In genomic region chr12:112257691-112258090, GRCm38 (mm10) we compare ENCODE assay signal across 23 mouse cellular contexts.
DNase-seq lines count a peak whose midpoint lies in the region; ATAC-seq and TF ChIP-seq lines count a peak whose summit lies in the region.
"Had no signal": no experiment of that assay in that cellular context is flagged by ENCODE, and none has a peak within 500 bp of the region (broad histone marks: within the 10 kb centered on the region; RNA-seq: fewer than 3 reads in every experiment).

No protein-coding gene starts in this region.

- no peak for ATAC-seq in forebrain, embryonic 15.5 days (replicated peaks)
- ATAC-seq: activated CD4-positive, CD25-positive, alpha-beta regulatory T cell, adult 4 months; CD4-positive, CD25-positive, alpha-beta regulatory T cell, adult 4 months; forebrain, embryonic 14.5 days; forebrain, postnatal 0 days; Patski had no signal

- no peak overlapping the region for H3K9ac ChIP-seq in forebrain, embryonic 15.5 days (replicated peaks)
- H3K9ac ChIP-seq: embryonic facial prominence, embryonic 12.5 days; forebrain, embryonic 12.5 days; forebrain, postnatal 0 days had no signal

- 0 out of 2 replicates have a peak overlapping the region, but pooled peaks have one; percentile 36 for H3K27ac ChIP-seq in forebrain, embryonic 10.5 days
- no peak overlapping the region for H3K27ac ChIP-seq in forebrain, embryonic 15.5 days (replicated peaks)
- H3K27ac ChIP-seq: embryonic facial prominence, embryonic 10.5 days; embryonic facial prominence, embryonic 12.5 days; forebrain, embryonic 12.5 days had no signal

- TF ChIP-seq POLR2A in lung, adult 2 months (IDR thresholded peaks at IDR 0.05; ENCODE audit: borderline replicate concordance, extremely low read depth, low read depth, low read length), result no peak

- H3K36me3 ChIP-seq in forebrain, embryonic 10.5 days (replicated peaks), result no peaks in the 10 kb centered on the region
- no peaks in the 10 kb centered on the region for H3K36me3 ChIP-seq in forebrain, embryonic 15.5 days
- H3K36me3 ChIP-seq: embryonic facial prominence, embryonic 10.5 days; embryonic facial prominence, embryonic 12.5 days; forebrain, embryonic 12.5 days; G1E had no signal

- H3K27me3 ChIP-seq in forebrain, embryonic 10.5 days (ENCODE audit: poor library complexity, severe bottlenecking), result peaks cover 17% of the 10 kb centered on the region
- no peaks in the 10 kb centered on the region for H3K27me3 ChIP-seq in forebrain, embryonic 15.5 days
- H3K27me3 ChIP-seq: forebrain, embryonic 12.5 days had no signal

- H3K4me1 ChIP-seq in forebrain, embryonic 10.5 days, result peaks cover 15% of the 10 kb centered on the region
- H3K4me1 ChIP-seq in forebrain, embryonic 15.5 days, result peaks cover 19% of the 10 kb centered on the region
- no peaks in the 10 kb centered on the region for H3K4me1 ChIP-seq in lung, adult 2 months (ENCODE audit: control insufficient read depth, insufficient read depth, low read length)
- H3K4me1 ChIP-seq: embryonic facial prominence, embryonic 12.5 days had no signal

- no peak overlapping the region for H3K4me3 ChIP-seq in forebrain, embryonic 10.5 days
- H3K4me3 ChIP-seq in forebrain, embryonic 15.5 days, result no peak overlapping the region
- H3K4me3 ChIP-seq in lung, adult 2 months (replicated peaks; ENCODE audit: extremely low read depth, low read depth, low read length), result no peak overlapping the region
- H3K4me3 ChIP-seq: embryonic facial prominence, embryonic 10.5 days; embryonic facial prominence, embryonic 12.5 days; forebrain, embryonic 12.5 days had no signal

- TF ChIP-seq CTCF in lung, adult 2 months (IDR thresholded peaks at IDR 0.05; ENCODE audit: insufficient read depth, low read length), result no peak

- no peaks in the 10 kb centered on the region for H3K9me3 ChIP-seq in forebrain, embryonic 10.5 days
- peaks cover 3% of the 10 kb centered on the region; the same call in 1 of the 2 replicates for H3K9me3 ChIP-seq in forebrain, embryonic 15.5 days
- H3K9me3 ChIP-seq: forebrain, embryonic 12.5 days; G1E had no signal

- WGBS in forebrain, embryonic 10.5 days, result 25% methylated on average over 11 of the region's 11 CpGs
- WGBS in forebrain, embryonic 15.5 days, result 29% methylated on average over 11 of the region's 11 CpGs
- WGBS in lung, adult 2 months, result 70% methylated on average over 11 of the region's 11 CpGs

- H3K4me2 ChIP-seq in forebrain, embryonic 15.5 days (replicated peaks), result no peak overlapping the region
- H3K4me2 ChIP-seq: embryonic facial prominence, embryonic 12.5 days; forebrain, embryonic 12.5 days had no signal

- no peak for DNase-seq in forebrain, embryonic 10.5 days (ENCODE audit: extremely low spot score, low spot score)
- DNase-seq in R1 (ENCODE audit: low read depth, low spot score), result peak; percentile 59
- DNase-seq in lung, adult 2 months, result no peak
- DNase-seq in retina, embryonic 14.5 days (ENCODE audit: low spot score), result no peak
- DNase-seq: adrenal gland, adult 8-10 months; adrenal gland, postnatal 14 days; adrenal gland, postnatal 36 days; B cell, adult 2 months; cerebellum, adult 11-12 months; cerebellum, adult 2 months; cerebellum, adult 9-10 months; cerebellum, postnatal 10 days; cerebellum, postnatal 25 days; forebrain, postnatal 0 days had no signal
